ENCODE assay signal across 7 mouse cellular contexts in the genomic region with DNA sequence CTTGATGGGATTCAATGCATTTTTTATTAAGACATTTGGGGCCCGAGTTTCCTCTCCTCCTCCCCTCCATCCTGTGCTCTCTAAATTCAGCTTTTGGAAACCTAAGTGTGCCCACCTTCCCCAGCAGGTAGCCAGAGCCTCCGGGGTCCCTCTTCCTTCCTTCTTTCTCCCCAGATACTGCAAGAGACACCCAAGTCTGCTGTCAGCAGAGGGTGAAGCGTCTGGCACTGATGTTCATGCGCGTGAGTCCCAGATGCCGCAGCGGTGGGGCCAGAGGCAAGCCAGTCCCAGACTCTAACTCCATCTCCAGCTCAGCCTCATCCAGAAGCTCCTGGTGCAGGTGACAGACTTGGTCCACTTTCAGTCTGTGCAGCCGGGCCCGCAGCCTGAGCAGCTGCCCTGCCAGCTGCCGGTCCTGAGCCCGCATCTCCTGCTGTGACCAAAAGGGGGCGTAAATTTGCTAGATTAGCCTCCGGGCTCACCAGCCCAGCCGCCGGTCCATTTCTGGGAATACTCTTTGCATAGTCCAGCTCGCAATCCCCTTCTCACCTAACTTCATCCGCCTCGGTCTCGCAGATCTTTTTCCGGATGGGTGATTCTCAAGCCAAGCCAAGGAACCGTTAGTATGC. TPM values are rescaled to one million over a fixed set of nuclear protein-coding genes. Genes with fewer than 3 reads are reported as not detected.
DNase-seq lines count a peak whose midpoint lies in the region; ATAC-seq and TF ChIP-seq lines count a peak whose summit lies in the region.

No protein-coding gene starts in this region.

- H3K79me2 ChIP-seq in liver, adult 2 months (ENCODE audit: control insufficient read depth, insufficient read depth, low read length), result no peaks in the 10 kb centered on the region

- H3K4me1 ChIP-seq in liver, adult 2 months (ENCODE audit: control insufficient read depth, insufficient read depth, low read length), result 0 out of 2 replicates have a peak, but pooled peaks cover 3% of the 10 kb centered on the region
- H3K4me1 ChIP-seq in midbrain, postnatal 0 days (ENCODE audit: insufficient read depth, low read length), result 0 out of 2 replicates have a peak, but pooled peaks cover 3% of the 10 kb centered on the region
- peaks cover 26% of the 10 kb centered on the region; the same call in 1 of the 2 replicates for H3K4me1 ChIP-seq in spleen, adult 2 months (ENCODE audit: control insufficient read depth, insufficient read depth, insufficient read length)

- DNase-seq in R1 (ENCODE audit: low read depth, low spot score), result peak; percentile 63
- peak; percentile 96 for DNase-seq in heart, adult 11 months
- peak; percentile 68 for DNase-seq in kidney, adult 11 months
- DNase-seq in liver, adult 2 months (ENCODE audit: extremely low read depth, low read depth, low spot score), result peak; percentile 29
- DNase-seq in midbrain, postnatal 0 days (ENCODE audit: low spot score), result peak; percentile 73
- peak in 1 of 2 experiments; percentile 79 for DNase-seq in spleen, adult 2 months (ENCODE audit: low read depth in 1 of 2, low spot score in 2 of 2)

- TF ChIP-seq CTCF in liver, adult 2 months (IDR thresholded peaks at IDR 0.05; ENCODE audit: low read depth, low read length), result peak; percentile 85
- peak; percentile 57 for TF ChIP-seq CTCF in midbrain, postnatal 0 days (IDR thresholded peaks at IDR 0.05)
- peak; percentile 63 for TF ChIP-seq CTCF in spleen, adult 2 months (IDR thresholded peaks at IDR 0.05; ENCODE audit: extremely low read depth, insufficient read depth, insufficient read length, insufficient replicate concordance)

- WGBS in liver, adult 2 months, result 33% methylated on average over 21 of the region's 21 CpGs
- WGBS in midbrain, postnatal 0 days, result 21% methylated on average over 21 of the region's 21 CpGs
- WGBS in spleen, adult 2 months, result 22% methylated on average over 21 of the region's 21 CpGs

- peak overlapping the region; percentile 63 for H3K4me3 ChIP-seq in liver, adult 2 months (ENCODE audit: insufficient read depth, low read depth, low read length)
- no peak overlapping the region for H3K4me3 ChIP-seq in midbrain, postnatal 0 days (ENCODE audit: low read depth, low read length)
- H3K4me3 ChIP-seq in spleen, adult 2 months (ENCODE audit: extremely low read depth, insufficient read depth, insufficient read length), result peak overlapping the region; percentile 29

- H3K27ac ChIP-seq in liver, adult 2 months (replicated peaks; ENCODE audit: insufficient read depth, low read depth, low read length), result 0 out of 2 replicates have a peak overlapping the region, but pooled peaks have one; percentile 21
- no peak overlapping the region for H3K27ac ChIP-seq in midbrain, postnatal 0 days (ENCODE audit: low read depth, low read length)
- peak overlapping the region; percentile 35 for H3K27ac ChIP-seq in spleen, adult 2 months (ENCODE audit: insufficient read depth, low read length)

- no peak overlapping the region for H3K4me2 ChIP-seq in midbrain, postnatal 0 days (ENCODE audit: low read depth, low read length, poor library complexity, severe bottlenecking)

- TF ChIP-seq POLR2A in liver, adult 2 months (IDR thresholded peaks at IDR 0.05; ENCODE audit: extremely low read depth, insufficient read depth, low read length), result no peak
- no peak for TF ChIP-seq POLR2A in spleen, adult 2 months (IDR thresholded peaks at IDR 0.05; ENCODE audit: low read depth, low read length)

- H3K9ac ChIP-seq in liver, adult 2 months (ENCODE audit: low read depth, low read length), result peak overlapping the region; percentile 62
- 0 out of 2 replicates have a peak overlapping the region, but pooled peaks have one; percentile 8 for H3K9ac ChIP-seq in midbrain, postnatal 0 days (replicated peaks; ENCODE audit: low read length, poor library complexity, severe bottlenecking)

- H3K9me3 ChIP-seq in midbrain, postnatal 0 days (ENCODE audit: low read length), result no peaks in the 10 kb centered on the region

- peak; percentile 60 for ATAC-seq in common myeloid progenitor, adult 5-6 weeks (replicated peaks; ENCODE audit: low read depth, poor library complexity, severe bottlenecking)
- ATAC-seq in midbrain, postnatal 0 days (ENCODE audit: low FRiP score), result no peak

- no peaks in the 10 kb centered on the region for H3K27me3 ChIP-seq in liver, adult 2 months (ENCODE audit: control insufficient read depth, insufficient read depth, low read length)
- no peaks in the 10 kb centered on the region; the same call in 1 of the 2 replicates for H3K27me3 ChIP-seq in midbrain, postnatal 0 days (ENCODE audit: insufficient read depth, low read length)
- no peaks in the 10 kb centered on the region for H3K27me3 ChIP-seq in spleen, adult 2 months (ENCODE audit: control insufficient read depth, insufficient read depth, low read length)

- H3K36me3 ChIP-seq in liver, adult 2 months (ENCODE audit: control insufficient read depth, insufficient read depth, low read length), result no peaks in the 10 kb centered on the region
- no peaks in the 10 kb centered on the region for H3K36me3 ChIP-seq in midbrain, postnatal 0 days (ENCODE audit: insufficient read depth, low read length)
- H3K36me3 ChIP-seq in spleen, adult 2 months (ENCODE audit: control insufficient read depth, insufficient read depth, low read length), result no peaks in the 10 kb centered on the region

RNA-seq across cellular contexts. Expression of a gene that starts 1.4 kb away (rescaled TPM):
- total RNA-seq in common myeloid progenitor, adult 5-6 weeks (2017), result not detected in 2 replicates
- 11.8 and 14.4 TPM in 2 replicates for total RNA-seq in liver, adult 2 months (2014; rRNA removed)
- 17.5 and 20.3 TPM in 2 replicates for polyA plus RNA-seq in liver, adult 2 months (2012; rRNA removed)
- not detected in 2 replicates for total RNA-seq in midbrain, postnatal 0 days (2014; rRNA removed)
- polyA plus RNA-seq in midbrain, postnatal 0 days (2015; fragmentation: Nextera tagmentation; extraction: Ambion mirVana), result not detected in 2 replicates
- 10.9 and 17.2 TPM in 2 replicates for polyA plus RNA-seq in spleen, adult 2 months (2012; rRNA removed)

RNA-seq across cellular contexts. Expression of a gene that starts 3.5 kb away (rescaled TPM):
- 8.1 and 17.5 TPM in 2 replicates for total RNA-seq in common myeloid progenitor, adult 5-6 weeks (2017)
- total RNA-seq in liver, adult 2 months (2014; rRNA removed), result 0.92 and 1.1 TPM in 2 replicates
- 1.7 and 1.9 TPM in 2 replicates for polyA plus RNA-seq in liver, adult 2 months (2012; rRNA removed)
- 17.5 and 20.4 TPM in 2 replicates for total RNA-seq in midbrain, postnatal 0 days (2014; rRNA removed)
- 17.5 and 20.7 TPM in 2 replicates for polyA plus RNA-seq in midbrain, postnatal 0 days (2015; fragmentation: Nextera tagmentation; extraction: Ambion mirVana)
- 109 and 117 TPM in 2 replicates for polyA plus RNA-seq in spleen, adult 2 months (2012; rRNA removed)

RNA-seq across cellular contexts. Expression of a gene that starts 23.5 kb away (rescaled TPM):
- 256 and 262 TPM in 2 replicates for total RNA-seq in common myeloid progenitor, adult 5-6 weeks (2017)
- total RNA-seq in liver, adult 2 months (2014; rRNA removed), result 170 and 204 TPM in 2 replicates
- 186 and 205 TPM in 2 replicates for polyA plus RNA-seq in liver, adult 2 months (2012; rRNA removed)
- total RNA-seq in midbrain, postnatal 0 days (2014; rRNA removed), result 282 and 300 TPM in 2 replicates
- polyA plus RNA-seq in midbrain, postnatal 0 days (2015; fragmentation: Nextera tagmentation; extraction: Ambion mirVana), result 213 and 222 TPM in 2 replicates
- 185 and 203 TPM in 2 replicates for polyA plus RNA-seq in spleen, adult 2 months (2012; rRNA removed)

RNA-seq across cellular contexts. Expression of a gene that starts 23.5 kb away (rescaled TPM):
- total RNA-seq in common myeloid progenitor, adult 5-6 weeks (2017), result 82.7 and 92.3 TPM in 2 replicates
- 65.6 and 67.5 TPM in 2 replicates for total RNA-seq in liver, adult 2 months (2014; rRNA removed)
- 75.8 and 93.6 TPM in 2 replicates for polyA plus RNA-seq in liver, adult 2 months (2012; rRNA removed)
- total RNA-seq in midbrain, postnatal 0 days (2014; rRNA removed), result 146 and 189 TPM in 2 replicates
- 210 and 232 TPM in 2 replicates for polyA plus RNA-seq in midbrain, postnatal 0 days (2015; fragmentation: Nextera tagmentation; extraction: Ambion mirVana)
- polyA plus RNA-seq in spleen, adult 2 months (2012; rRNA removed), result 119 and 129 TPM in 2 replicates

RNA-seq across cellular contexts. Expression of a gene that starts 34.5 kb away (rescaled TPM):
- 75.8 and 103 TPM in 2 replicates for total RNA-seq in common myeloid progenitor, adult 5-6 weeks (2017)
- total RNA-seq in liver, adult 2 months (2014; rRNA removed), result 16.8 and 20.5 TPM in 2 replicates
- 15.8 and 18.1 TPM in 2 replicates for polyA plus RNA-seq in liver, adult 2 months (2012; rRNA removed)
- 28.3 and 31.2 TPM in 2 replicates for total RNA-seq in midbrain, postnatal 0 days (2014; rRNA removed)
- 48.4 and 48.9 TPM in 2 replicates for polyA plus RNA-seq in midbrain, postnatal 0 days (2015; fragmentation: Nextera tagmentation; extraction: Ambion mirVana)
- polyA plus RNA-seq in spleen, adult 2 months (2012; rRNA removed), result 55.1 and 69.0 TPM in 2 replicates

Comparison
In these comparisons a context has a peak if more than half of its experiments do, and no peak if none do; other contexts are left out.
1. RNA of a gene that starts 1.4 kb away (total RNA-seq): 11.8 to 14.4 TPM in liver, adult 2 months; not detected in midbrain, postnatal 0 days and not detected in common myeloid progenitor, adult 5-6 weeks; every median in the first group is over 10 times any median in the second.
2. Peak in every context shown above with its lines, with median percentiles within 50 percentile points of each other: CTCF ChIP-seq.